14 mouse cellular contexts compared by ENCODE assay signal in genomic region chr4:82495605-82496004, GRCm38 (mm10).
A peak's percentile ranks its signal among the peaks of the same experiment; 100 is the strongest.
DNase-seq lines count a peak whose midpoint lies in the region; ATAC-seq lines count a peak whose summit lies in the region.
"Had no signal": no experiment of that assay in that cellular context is flagged by ENCODE, and none has a peak within 500 bp of the region (broad histone marks: within the 10 kb centered on the region; RNA-seq: fewer than 3 reads in every experiment).

No protein-coding gene starts in this region.

- peaks cover 17% of the 10 kb centered on the region for H3K36me3 ChIP-seq in forebrain, embryonic 13.5 days (ENCODE audit: poor library complexity, severe bottlenecking)
- peaks cover 8% of the 10 kb centered on the region; the same call in 1 of the 2 replicates for H3K36me3 ChIP-seq in forebrain, embryonic 11.5 days (ENCODE audit: control insufficient read depth, insufficient read depth, low read length)
- peaks cover 46% of the 10 kb centered on the region for H3K36me3 ChIP-seq in limb, embryonic 13.5 days
- H3K36me3 ChIP-seq in limb, embryonic 10.5 days, result peaks cover 39% of the 10 kb centered on the region
- peaks cover 23% of the 10 kb centered on the region for H3K36me3 ChIP-seq in forebrain, embryonic 14.5 days (ENCODE audit: control insufficient read depth, insufficient read depth, low read length)
- H3K36me3 ChIP-seq in midbrain, embryonic 15.5 days (replicated peaks), result no peaks in the 10 kb centered on the region

- peak overlapping the region; percentile 40 for H3K4me3 ChIP-seq in forebrain, embryonic 13.5 days
- no peak overlapping the region for H3K4me3 ChIP-seq in forebrain, embryonic 11.5 days (ENCODE audit: low read depth, low read length)
- H3K4me3 ChIP-seq in limb, embryonic 13.5 days, result no peak overlapping the region
- no peak overlapping the region for H3K4me3 ChIP-seq in limb, embryonic 10.5 days
- peak overlapping the region; percentile 91 for H3K4me3 ChIP-seq in forebrain, embryonic 14.5 days (ENCODE audit: low read depth, low read length)
- no peak overlapping the region for H3K4me3 ChIP-seq in midbrain, embryonic 15.5 days
- H3K4me3 ChIP-seq: myocyte had no signal

- intact Hi-C loops in heart, postnatal 10 days (cut with DNase I), result no loop called here

- H3K27ac ChIP-seq in forebrain, embryonic 13.5 days, result peak overlapping the region; percentile 88
- no peak overlapping the region for H3K27ac ChIP-seq in forebrain, embryonic 11.5 days (ENCODE audit: low read depth, low read length)
- H3K27ac ChIP-seq in limb, embryonic 13.5 days, result no peak overlapping the region
- H3K27ac ChIP-seq in limb, embryonic 10.5 days, result no peak overlapping the region
- H3K27ac ChIP-seq in forebrain, embryonic 14.5 days (ENCODE audit: low read depth, low read length), result peak overlapping the region; percentile 82
- H3K27ac ChIP-seq in midbrain, embryonic 15.5 days, result peak overlapping the region; percentile 33

- WGBS in forebrain, embryonic 13.5 days, result 63% methylated on average over 6 of the region's 6 CpGs
- WGBS in forebrain, embryonic 11.5 days, result 98% methylated on average over 6 of the region's 6 CpGs
- 91% methylated on average over 6 of the region's 6 CpGs for WGBS in limb, embryonic 13.5 days
- WGBS in limb, embryonic 10.5 days, result 97% methylated on average over 6 of the region's 6 CpGs
- 48% methylated on average over 6 of the region's 6 CpGs for WGBS in forebrain, embryonic 14.5 days
- 76% methylated on average over 6 of the region's 6 CpGs for WGBS in midbrain, embryonic 15.5 days

- DNase-seq in forebrain, embryonic 11.5 days (ENCODE audit: low spot score), result no peak
- no peak for DNase-seq in limb, embryonic 10.5 days (ENCODE audit: low spot score)
- peak; percentile 91 for DNase-seq in forebrain, embryonic 14.5 days (ENCODE audit: low spot score)
- DNase-seq in thymus, postnatal 25 days, result no peak
- no peak for DNase-seq in heart, postnatal 10 days
- DNase-seq: adrenal gland, postnatal 36 days; gastrocnemius, postnatal 10 days; heart, postnatal 14 days; kidney, adult 11 months; kidney, postnatal 25 days had no signal

- peak; percentile 57 for ATAC-seq in forebrain, embryonic 13.5 days
- no peak for ATAC-seq in forebrain, embryonic 11.5 days (replicated peaks; ENCODE audit: low FRiP score)
- no peak for ATAC-seq in limb, embryonic 13.5 days (ENCODE audit: low FRiP score, low read depth)
- ATAC-seq in forebrain, embryonic 14.5 days, result peak; percentile 45
- ATAC-seq in midbrain, embryonic 15.5 days (replicated peaks), result 0 out of 2 replicates have a peak, but pooled peaks have one; percentile 37

- H3K4me2 ChIP-seq in forebrain, embryonic 13.5 days, result peak overlapping the region; percentile 70
- H3K4me2 ChIP-seq in forebrain, embryonic 11.5 days (ENCODE audit: low read depth, low read length, severe bottlenecking), result no peak overlapping the region
- 0 out of 2 replicates have a peak overlapping the region, but pooled peaks have one; percentile 5 for H3K4me2 ChIP-seq in limb, embryonic 13.5 days (replicated peaks)
- peak overlapping the region; percentile 85 for H3K4me2 ChIP-seq in forebrain, embryonic 14.5 days (ENCODE audit: low read length)
- H3K4me2 ChIP-seq in midbrain, embryonic 15.5 days, result peak overlapping the region; percentile 39

- no peaks in the 10 kb centered on the region for H3K9me3 ChIP-seq in forebrain, embryonic 13.5 days (replicated peaks)
- no peaks in the 10 kb centered on the region for H3K9me3 ChIP-seq in forebrain, embryonic 11.5 days (ENCODE audit: control insufficient read depth, low read length)
- H3K9me3 ChIP-seq in limb, embryonic 13.5 days, result no peaks in the 10 kb centered on the region
- no peaks in the 10 kb centered on the region for H3K9me3 ChIP-seq in limb, embryonic 10.5 days (replicated peaks)
- H3K9me3 ChIP-seq in forebrain, embryonic 14.5 days (replicated peaks; ENCODE audit: control insufficient read depth, low read length), result no peaks in the 10 kb centered on the region
- H3K9me3 ChIP-seq in midbrain, embryonic 15.5 days, result no peaks in the 10 kb centered on the region

- peak overlapping the region; percentile 81 for H3K9ac ChIP-seq in forebrain, embryonic 13.5 days
- no peak overlapping the region for H3K9ac ChIP-seq in forebrain, embryonic 11.5 days (ENCODE audit: low read length)
- no peak overlapping the region for H3K9ac ChIP-seq in limb, embryonic 13.5 days
- H3K9ac ChIP-seq in forebrain, embryonic 14.5 days (ENCODE audit: low read length), result peak overlapping the region; percentile 98
- H3K9ac ChIP-seq in midbrain, embryonic 15.5 days, result no peak overlapping the region

- peaks cover 77% of the 10 kb centered on the region for H3K4me1 ChIP-seq in forebrain, embryonic 13.5 days
- H3K4me1 ChIP-seq in forebrain, embryonic 11.5 days (replicated peaks; ENCODE audit: control insufficient read depth, insufficient read depth, low read length), result peaks cover 6% of the 10 kb centered on the region; the same call in 1 of the 2 replicates
- peaks cover 85% of the 10 kb centered on the region for H3K4me1 ChIP-seq in limb, embryonic 13.5 days
- H3K4me1 ChIP-seq in limb, embryonic 10.5 days, result peaks cover 21% of the 10 kb centered on the region; the same call in 1 of the 2 replicates
- peaks cover 21% of the 10 kb centered on the region for H3K4me1 ChIP-seq in forebrain, embryonic 14.5 days (ENCODE audit: control insufficient read depth, insufficient read depth, low read length)
- peaks cover 17% of the 10 kb centered on the region for H3K4me1 ChIP-seq in midbrain, embryonic 15.5 days

- no peaks in the 10 kb centered on the region for H3K27me3 ChIP-seq in forebrain, embryonic 13.5 days
- H3K27me3 ChIP-seq in forebrain, embryonic 11.5 days (ENCODE audit: control insufficient read depth, insufficient read depth, low read length), result no peaks in the 10 kb centered on the region
- H3K27me3 ChIP-seq in limb, embryonic 13.5 days, result no peaks in the 10 kb centered on the region
- peaks cover 3% of the 10 kb centered on the region; the same call in 1 of the 2 replicates for H3K27me3 ChIP-seq in limb, embryonic 10.5 days (ENCODE audit: low read depth, poor library complexity, severe bottlenecking)
- H3K27me3 ChIP-seq in forebrain, embryonic 14.5 days (replicated peaks; ENCODE audit: control insufficient read depth, insufficient read depth, low read length), result no peaks in the 10 kb centered on the region
- H3K27me3 ChIP-seq in midbrain, embryonic 15.5 days (replicated peaks), result no peaks in the 10 kb centered on the region

Comparison
In these comparisons a context has a peak if more than half of its experiments do, and no peak if none do; other contexts are left out.
1. ATAC-seq: peak in forebrain, embryonic 13.5 days (single experiment), forebrain, embryonic 14.5 days (single experiment) and midbrain, embryonic 15.5 days (single experiment); none in forebrain, embryonic 11.5 days (single experiment) and limb, embryonic 13.5 days (single experiment).
2. H3K27ac ChIP-seq: peak in forebrain, embryonic 13.5 days (single experiment), forebrain, embryonic 14.5 days (single experiment) and midbrain, embryonic 15.5 days (single experiment); none in forebrain, embryonic 11.5 days (single experiment), limb, embryonic 13.5 days (single experiment) and limb, embryonic 10.5 days (single experiment).
3. H3K4me3 ChIP-seq: peak in forebrain, embryonic 13.5 days (single experiment) and forebrain, embryonic 14.5 days (single experiment); none in forebrain, embryonic 11.5 days (single experiment), limb, embryonic 13.5 days (single experiment), limb, embryonic 10.5 days (single experiment) and midbrain, embryonic 15.5 days (single experiment).
4. H3K9ac ChIP-seq: peak in forebrain, embryonic 13.5 days (single experiment) and forebrain, embryonic 14.5 days (single experiment); none in forebrain, embryonic 11.5 days (single experiment), limb, embryonic 13.5 days (single experiment) and midbrain, embryonic 15.5 days (single experiment).